26 mouse cellular contexts compared by ENCODE assay signal in the genomic region with DNA sequence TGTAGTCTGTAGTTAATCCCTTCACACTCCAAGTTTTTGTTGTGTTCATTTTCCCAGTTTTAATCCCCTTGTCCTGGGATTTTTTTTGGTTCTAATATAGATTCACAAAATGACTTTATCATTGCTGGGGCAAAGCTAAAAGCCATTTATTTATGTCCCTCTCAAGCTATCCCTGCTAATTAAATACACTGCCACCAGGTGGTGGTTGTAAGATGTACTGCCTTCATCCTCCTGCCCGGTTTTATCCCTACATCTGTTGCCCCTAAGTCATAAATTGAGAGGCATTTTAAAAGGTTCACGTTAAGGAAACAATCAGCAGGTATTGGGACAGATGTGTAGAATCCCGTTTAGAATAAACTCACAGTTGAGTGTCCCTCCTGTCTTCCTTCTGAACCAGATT. TPM values are rescaled to one million over a fixed set of nuclear protein-coding genes. Genes with fewer than 3 reads are reported as not detected.
"Had no signal": no experiment of that assay in that cellular context is flagged by ENCODE, and none has a peak within 500 bp of the region (broad histone marks: within the 10 kb centered on the region; RNA-seq: fewer than 3 reads in every experiment).

No protein-coding gene starts in this region.

- H3K27me3 ChIP-seq: liver, embryonic 13.5 days; neural tube, embryonic 13.5 days had no signal

- H3K9ac ChIP-seq: kidney, embryonic 15.5 days; liver, embryonic 13.5 days; neural tube, embryonic 13.5 days had no signal

- H3K4me3 ChIP-seq: kidney, embryonic 15.5 days; liver, embryonic 13.5 days; myocyte; neural tube, embryonic 13.5 days had no signal

- H3K27ac ChIP-seq: kidney, embryonic 15.5 days; liver, embryonic 13.5 days; neural tube, embryonic 13.5 days; stomach, postnatal 0 days had no signal

- H3K4me2 ChIP-seq: kidney, embryonic 15.5 days; liver, embryonic 13.5 days; midbrain, embryonic 11.5 days; neural tube, embryonic 13.5 days had no signal

- H3K36me3 ChIP-seq: kidney, embryonic 15.5 days; liver, embryonic 13.5 days; neural tube, embryonic 13.5 days had no signal

- DNase-seq: kidney, adult 8-10 months; kidney, postnatal 14 days; liver, embryonic 13.5 days; lung, adult 2 months; lung, postnatal 14 days; lung, postnatal 4 days; midbrain, embryonic 14.5 days; right cerebral cortex, adult 18-20 months; right cerebral cortex, postnatal 14 days; right cerebral cortex, postnatal 4 days; thymus, adult 2 months; thymus, postnatal 14 days; thymus, postnatal 4 days had no signal

- H3K4me1 ChIP-seq: kidney, embryonic 15.5 days; liver, embryonic 13.5 days; neural tube, embryonic 13.5 days had no signal

- H3K9me3 ChIP-seq: kidney, embryonic 15.5 days; liver, embryonic 13.5 days; neural tube, embryonic 13.5 days had no signal

RNA-seq across cellular contexts. Expression of a gene that starts 14.6 kb away (rescaled TPM):
- total RNA-seq: liver, adult 2 months; megakaryocyte progenitor cell, adult 5-6 weeks; megakaryocyte-erythroid progenitor cell, adult 5-6 weeks; monocyte, adult 5-6 weeks; neutrophil, adult 5-6 weeks had no signal
- polyA plus RNA-seq: large intestine, adult 2 months; limb, embryonic 11.5 days; liver, adult 2 months; liver, embryonic 13.5 days; liver, embryonic 16.5 days; lung, adult 2 months; myocyte had no signal
